Mouse (Mus musculus): ENCODE measurements around the gene Tmem191c. TPM values are rescaled to one million over a fixed set of nuclear protein-coding genes. Genes with fewer than 3 reads are reported as not detected.

Tmem191c gene
- polyA plus RNA-seq (2017; shearing (Covaris generic)) = 100 to 1,000 TPM; 102 to 147 TPM

GRCm38 (mm10) chr16:17275721-17276120, at the start of gene Tmem191c:
Gene Tmem191c, plus strand, starts transcription at chr16:17276077.

DNA sequence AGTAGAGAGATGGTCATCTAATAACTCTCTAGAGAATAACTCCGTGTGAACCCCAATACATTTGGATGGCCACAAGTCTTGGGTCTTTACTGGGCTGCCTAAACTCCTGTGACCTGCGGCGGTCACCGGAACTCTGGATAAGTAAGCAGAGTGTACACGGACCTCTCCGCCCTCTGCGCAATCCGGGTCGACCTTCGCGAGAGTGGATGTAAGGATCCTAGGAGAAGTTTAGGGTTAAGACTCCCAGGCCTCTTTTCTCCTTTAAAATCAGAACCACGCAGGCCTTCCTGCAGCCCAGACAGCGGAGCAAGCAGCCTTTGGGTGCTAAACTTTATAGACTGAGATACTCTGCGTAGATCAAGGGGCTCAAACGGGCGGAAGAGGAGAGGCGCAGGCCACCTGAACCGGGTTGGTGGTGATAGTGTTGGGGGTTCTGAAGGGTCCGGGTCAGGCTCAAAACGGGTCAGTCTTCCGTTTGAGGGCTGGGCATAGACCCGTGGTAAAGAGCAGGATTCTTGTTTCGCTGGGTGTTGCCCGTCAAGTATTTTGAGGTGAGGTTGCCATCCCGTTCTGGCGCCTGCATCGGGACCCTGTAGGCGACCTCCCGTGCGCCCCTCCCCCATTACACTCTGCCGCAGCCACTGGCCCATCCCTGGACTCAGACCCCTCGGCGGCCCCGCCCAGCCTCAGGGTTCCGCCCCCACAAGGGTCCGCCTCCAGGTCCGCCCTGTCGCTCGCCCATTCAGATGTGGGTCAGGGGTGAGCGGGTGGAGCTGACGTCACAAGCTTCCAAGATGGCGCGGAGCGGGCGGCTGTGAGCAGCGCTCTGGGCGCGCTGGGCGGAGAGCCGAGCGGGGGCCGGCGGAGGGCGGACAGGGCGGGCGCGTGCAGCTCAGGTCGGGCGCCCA, 42.8 kb upstream of the Tmem191c start, which contains the start of gene Hic2:
TSS of gene Hic2 (plus strand) at position 779 of the 908 bp plus-strand sequence.

DNA sequence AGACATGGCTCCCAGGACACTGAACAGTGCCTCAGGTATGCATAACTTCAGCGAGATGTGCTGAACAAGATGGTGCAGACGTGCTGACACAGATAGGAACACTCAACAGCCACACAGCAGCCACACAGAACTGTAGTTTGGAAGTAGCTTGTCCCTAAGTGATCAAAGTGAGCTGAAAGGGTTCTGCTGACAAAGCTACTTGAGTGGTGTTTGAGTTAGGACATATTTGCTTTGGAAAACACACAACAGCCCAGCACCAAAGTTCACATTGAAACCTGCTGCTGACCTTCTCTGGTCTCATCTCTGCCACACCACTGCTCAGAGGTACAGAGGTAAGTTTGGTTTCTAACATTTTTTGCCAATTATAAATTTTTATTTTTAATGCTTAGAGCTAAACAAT, 55.2 kb downstream of the Tmem191c start, which contains the start of gene Serpind1:
TSS of gene Serpind1 (plus strand) at position 256 of the 400 bp plus-strand sequence.

Other genes starting within 250 kb of the Tmem191c start
- 1 to 10 TPM; 3.9 to 4.4 TPM for gene Ypel1, start 206.4 kb upstream of the Tmem191c start, polyA plus RNA-seq (2017; shearing (Covaris generic))
- 100 to 1,000 TPM; 211 to 228 TPM for gene Ppil2, start 164.8 kb upstream of the Tmem191c start, polyA plus RNA-seq (2017; shearing (Covaris generic))
- gene 2610318N02Rik, start 150.9 kb upstream of the Tmem191c start, polyA plus RNA-seq (2017; shearing (Covaris generic)) = 1 to 10 TPM; 6.4 to 6.7 TPM
- 10 to 100 TPM; 31.0 to 51.1 TPM for gene Sdf2l1, start 143.7 kb upstream of the Tmem191c start, polyA plus RNA-seq (2017; shearing (Covaris generic))
- gene Ydjc, start 131.5 kb upstream of the Tmem191c start, polyA plus RNA-seq (2017; shearing (Covaris generic)) = 10 to 100 TPM; 13.1 to 17.1 TPM
- gene Ccdc116, start 128.8 kb upstream of the Tmem191c start, polyA plus RNA-seq (2017; shearing (Covaris generic)) = 1 to 10 TPM in 1 of 2 experiments, under 1 TPM in 1; 0.60 to 1.8 TPM
- 100 to 1,000 TPM; 362 TPM for gene Ube2l3, start 73.4 kb upstream of the Tmem191c start, polyA plus RNA-seq (2017; shearing (Covaris generic))
- gene Rimbp3, start 67.5 kb upstream of the Tmem191c start, polyA plus RNA-seq (2017; shearing (Covaris generic)) = under 1 TPM; 0.04 to 0.18 TPM
- gene Hic2, start 42.5 kb upstream of the Tmem191c start, polyA plus RNA-seq (2017; shearing (Covaris generic)) = 1 to 10 TPM; 1.3 to 1.9 TPM
- gene Serpind1, start 55.3 kb downstream of the Tmem191c start, polyA plus RNA-seq (2017; shearing (Covaris generic)) = under 1 TPM; 0.16 to 0.26 TPM
- 10 to 100 TPM; 19.2 to 20.7 TPM for gene Snap29, start 129.9 kb downstream of the Tmem191c start, polyA plus RNA-seq (2017; shearing (Covaris generic))
- gene Pi4ka, start 130.2 kb downstream of the Tmem191c start, polyA plus RNA-seq (2017; shearing (Covaris generic)) = 10 to 100 TPM; 50.3 to 57.9 TPM
- 10 to 100 TPM; 55.7 to 70.5 TPM for gene Crkl, start 175.9 kb downstream of the Tmem191c start, polyA plus RNA-seq (2017; shearing (Covaris generic))
- gene Aifm3, start 213.5 kb downstream of the Tmem191c start, polyA plus RNA-seq (2017; shearing (Covaris generic)) = under 1 TPM in 1 of 2 experiments, not detected in 1; 0.20 TPM
- gene Lztr1, start 232.6 kb downstream of the Tmem191c start, polyA plus RNA-seq (2017; shearing (Covaris generic)) = 10 to 100 TPM; 39.4 to 49.2 TPM

Measured in activated CD4-positive, CD25-positive, alpha-beta regulatory T cell (primary cell).